Mouse (Mus musculus) ES-E14 (cell line): ENCODE data around the gene Ncapg2.

Experiments
- CHD2 ChIP-seq: IDR thresholded peaks from 2 replicates; pipeline ENCODE4 v1.6.1; 2014; ENCODE audit warnings: mild to moderate bottlenecking, low read depth, low read length, inconsistent platforms
- HCFC1 ChIP-seq: IDR thresholded peaks from 2 replicates; pipeline ENCODE4 v1.6.1; 2012; ENCODE audit warnings: low read length, inconsistent platforms, borderline replicate concordance; ENCODE audit not compliant: insufficient read depth
- MAFK ChIP-seq: IDR thresholded peaks from 2 replicates; pipeline ENCODE4 v1.6.1; 2014; ENCODE audit warnings: mild to moderate bottlenecking, low read depth, low read length, inconsistent platforms; ENCODE audit not compliant: insufficient read depth
- ZC3H11A ChIP-seq: IDR thresholded peaks from 2 replicates; pipeline ENCODE4 v1.6.1; 2012; ENCODE audit warnings: low read depth, mild to moderate bottlenecking, inconsistent platforms, low read length, borderline replicate concordance
- ZNF384 ChIP-seq: IDR thresholded peaks from 2 replicates; pipeline ENCODE4 v1.6.1; 2012; ENCODE audit warnings: low read depth, low read length, inconsistent platforms

DNA sequence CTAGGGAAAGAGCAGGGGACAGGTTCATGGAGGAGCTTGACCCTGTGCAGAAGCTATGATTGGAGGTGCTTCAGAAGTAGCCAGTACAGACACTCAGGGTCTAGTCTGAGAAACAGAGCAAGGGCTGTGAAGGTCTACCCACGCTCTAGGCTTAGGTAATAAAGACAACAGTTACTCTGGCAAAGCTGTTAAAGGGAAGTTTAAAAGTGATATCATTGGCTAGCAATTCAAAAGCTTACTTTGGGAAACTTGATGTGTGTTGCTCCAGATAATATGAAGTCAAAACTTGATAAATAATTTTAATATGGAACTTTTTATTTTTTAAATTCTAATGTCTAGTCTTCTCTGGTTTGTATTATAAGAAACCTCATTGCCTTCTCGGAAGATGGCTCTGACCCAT is 37.9 kb upstream of the Ncapg2 start:
- TF ChIP-seq CHD2, result no peak
- TF ChIP-seq ZC3H11A, result no peak
- no peak for TF ChIP-seq HCFC1
- TF ChIP-seq MAFK, result no peak
- TF ChIP-seq ZNF384, result no peak
